Mouse (Mus musculus): ENCODE data around the gene Spice1.

- no peak for TF ChIP-seq CTCF (IDR thresholded peaks at IDR 0.05)
- TF ChIP-seq EP300 (IDR thresholded peaks at IDR 0.05; ENCODE audit: insufficient read depth, low read depth, low read length) = no peak
- TF ChIP-seq POLR2A (IDR thresholded peaks at IDR 0.05; ENCODE audit: insufficient read depth, low read depth, low read length) = no peak
These were observed 81.5 kb downstream of the Spice1 start for GRCm38 (mm10) chr16:44428456-44428855.
